Mouse (Mus musculus) myocyte (in vitro differentiated cells): ENCODE results near the gene Miga2.

Source experiments
- CEBPB ChIP-seq: IDR thresholded peaks from 2 replicates; pipeline ENCODE4 v1.6.1; 2011; ENCODE audit warnings: mild to moderate bottlenecking, moderate library complexity; ENCODE audit not compliant: poor library complexity, insufficient read depth, severe bottlenecking
- E2F4 ChIP-seq: IDR thresholded peaks from one replicate; pipeline ENCODE4 v1.6.1; 2011; ENCODE audit warnings: mild to moderate bottlenecking, control low read depth, moderate library complexity; ENCODE audit not compliant: insufficient read depth
- MAX ChIP-seq: IDR thresholded peaks from one replicate; pipeline ENCODE4 v1.6.1; 2011; ENCODE audit warnings: low read depth, mild to moderate bottlenecking, control low read depth
- MYOD1 ChIP-seq, 3 experiments: IDR thresholded peaks; one replicate each; pipeline ENCODE4 v1.6.1; 2011; ENCODE audit warnings: control low read depth in 2 of 3, low read depth in 2 of 3, mild to moderate bottlenecking in 2 of 3, moderate library complexity in 1 of 3; ENCODE audit not compliant: insufficient read length in 2 of 3, control insufficient read depth in 1 of 3
- POLR2A ChIP-seq: IDR thresholded peaks from one replicate; pipeline ENCODE4 v1.6.1; 2011; ENCODE audit warnings: low read depth, mild to moderate bottlenecking, control low read depth, moderate library complexity; ENCODE audit not compliant: insufficient read length
- POLR2AphosphoS2 ChIP-seq: IDR thresholded peaks from one replicate; pipeline ENCODE4 v1.6.1; 2011; ENCODE audit warnings: low read depth, control low read depth; ENCODE audit not compliant: insufficient read length
- REST ChIP-seq: IDR thresholded peaks from one replicate; pipeline ENCODE4 v1.6.1; 2011; ENCODE audit warnings: mild to moderate bottlenecking, control low read depth, moderate library complexity; ENCODE audit not compliant: insufficient read depth, insufficient read length
- SRF ChIP-seq: IDR thresholded peaks from one replicate; pipeline ENCODE4 v1.6.1; 2011; ENCODE audit warnings: low read depth; ENCODE audit not compliant: control insufficient read depth, insufficient read length
- TCF12 ChIP-seq: IDR thresholded peaks from one replicate; pipeline ENCODE4 v1.6.1; 2011; ENCODE audit warnings: mild to moderate bottlenecking, control low read depth; ENCODE audit not compliant: poor library complexity, insufficient read depth, severe bottlenecking
- TCF3 ChIP-seq: IDR thresholded peaks from one replicate; pipeline ENCODE4 v1.6.1; 2011; ENCODE audit warnings: low read depth, control low read depth; ENCODE audit not compliant: insufficient read length
- USF1 ChIP-seq: IDR thresholded peaks from one replicate; pipeline ENCODE4 v1.6.1; 2011; ENCODE audit warnings: low read depth, mild to moderate bottlenecking, control low read depth, moderate library complexity

DNA sequence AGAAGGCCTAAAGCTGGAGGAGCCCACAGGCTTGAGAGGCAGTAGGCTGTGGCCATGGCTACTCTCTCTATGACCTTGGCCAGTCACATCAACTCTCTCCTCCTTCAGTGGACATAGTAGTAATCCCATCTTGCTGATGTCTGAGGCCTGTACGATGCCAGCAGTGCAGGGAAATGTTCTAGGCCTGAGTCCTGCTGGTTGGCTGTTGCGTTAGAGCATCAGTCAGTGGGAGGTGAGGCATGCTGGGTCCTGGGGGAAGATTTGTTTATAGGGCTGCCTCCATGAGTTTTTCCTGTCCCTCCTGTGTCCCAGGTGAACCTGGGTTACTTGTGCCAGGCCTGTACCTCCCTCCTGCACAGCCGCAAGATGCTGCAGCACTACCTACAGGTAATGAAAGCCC, 22.0 kb upstream of the Miga2 start:
- no peak for TF ChIP-seq E2F4
- TF ChIP-seq POLR2A = no peak
- TF ChIP-seq MYOD1 (IDR thresholded peaks at IDR 0.05; ENCODE audit: control insufficient read depth in 1 of 3, insufficient read length in 2 of 3, low read depth in 2 of 3) = no peak
- TF ChIP-seq USF1 = no peak
- TF ChIP-seq POLR2AphosphoS2 = no peak
- no peak for TF ChIP-seq TCF12
- TF ChIP-seq MAX = no peak
- TF ChIP-seq TCF3 = no peak
- TF ChIP-seq SRF = no peak
- no peak for TF ChIP-seq CEBPB
- TF ChIP-seq REST = no peak
